Comparison of ENCODE assay signal across 15 mouse cellular contexts in the genomic region with DNA sequence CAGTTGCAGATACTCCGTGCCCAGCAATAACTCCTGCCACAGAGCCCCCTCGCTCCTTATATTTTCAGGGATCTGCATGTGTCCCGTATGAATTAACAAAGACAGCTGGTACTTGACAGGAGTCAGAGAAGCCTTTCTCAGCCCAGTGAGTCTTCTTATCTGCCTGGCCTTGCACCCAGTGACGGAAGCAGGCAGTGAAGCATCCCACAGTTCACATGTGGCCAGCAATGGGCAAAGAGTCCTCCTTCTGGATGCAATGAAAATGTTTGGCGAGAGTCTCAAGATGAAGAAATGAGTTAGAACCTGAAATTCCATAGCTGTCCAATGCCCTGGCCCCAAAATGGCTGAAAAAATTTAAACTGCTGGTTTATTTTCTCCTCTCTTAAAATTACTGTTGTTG.
DNase-seq lines count a peak whose midpoint lies in the region; ATAC-seq lines count a peak whose summit lies in the region.
"Had no signal": no experiment of that assay in that cellular context is flagged by ENCODE, and none has a peak within 500 bp of the region (broad histone marks: within the 10 kb centered on the region; RNA-seq: fewer than 3 reads in every experiment).

No protein-coding gene starts in this region.

- no peak overlapping the region for H3K9ac ChIP-seq in heart, embryonic 12.5 days
- no peak overlapping the region for H3K9ac ChIP-seq in embryonic facial prominence, embryonic 12.5 days
- H3K9ac ChIP-seq: forebrain, embryonic 12.5 days; hindbrain, embryonic 14.5 days; intestine, embryonic 15.5 days; midbrain, embryonic 15.5 days had no signal

- H3K36me3 ChIP-seq in heart, embryonic 12.5 days = no peaks in the 10 kb centered on the region
- no peaks in the 10 kb centered on the region for H3K36me3 ChIP-seq in embryonic facial prominence, embryonic 12.5 days
- H3K36me3 ChIP-seq: forebrain, embryonic 12.5 days; intestine, embryonic 15.5 days; midbrain, embryonic 15.5 days had no signal

- no peak for DNase-seq in heart, adult 18-20 months
- DNase-seq in lung, postnatal 36 days = peak; percentile 4
- no peak for DNase-seq in lung, adult 18-20 months
- peak; percentile 31 for DNase-seq in kidney, postnatal 14 days
- DNase-seq in thymus, postnatal 25 days = no peak
- DNase-seq: cerebellum, adult 9-10 months; left cerebral cortex, postnatal 4 days; lung, adult 2 months; right cerebral cortex, adult 18-20 months had no signal

- H3K4me3 ChIP-seq in heart, embryonic 12.5 days = no peak overlapping the region
- H3K4me3 ChIP-seq in embryonic facial prominence, embryonic 12.5 days = no peak overlapping the region
- H3K4me3 ChIP-seq: forebrain, embryonic 12.5 days; intestine, embryonic 15.5 days; midbrain, embryonic 15.5 days had no signal

- H3K27ac ChIP-seq in heart, embryonic 12.5 days (ENCODE audit: poor library complexity, severe bottlenecking) = peak overlapping the region; percentile 5; the same call in 1 of the 2 replicates
- H3K27ac ChIP-seq in embryonic facial prominence, embryonic 12.5 days = 0 out of 2 replicates have a peak overlapping the region, but pooled peaks have one; percentile 7
- H3K27ac ChIP-seq: forebrain, embryonic 12.5 days; hindbrain, embryonic 14.5 days; midbrain, embryonic 15.5 days had no signal

- no peak overlapping the region for H3K4me2 ChIP-seq in heart, embryonic 12.5 days
- no peak overlapping the region for H3K4me2 ChIP-seq in embryonic facial prominence, embryonic 12.5 days (replicated peaks)
- H3K4me2 ChIP-seq: forebrain, embryonic 12.5 days; hindbrain, embryonic 14.5 days; intestine, embryonic 15.5 days; midbrain, embryonic 15.5 days had no signal

- no peak for ATAC-seq in heart, embryonic 12.5 days (ENCODE audit: insufficient number of reproducible peaks, low FRiP score)
- no peak for ATAC-seq in embryonic facial prominence, embryonic 12.5 days (ENCODE audit: insufficient number of reproducible peaks, insufficient read depth, low FRiP score, low TSS enrichment)
- ATAC-seq: intestine, embryonic 15.5 days; midbrain, embryonic 15.5 days had no signal

- no peaks in the 10 kb centered on the region for H3K27me3 ChIP-seq in heart, embryonic 12.5 days (replicated peaks)
- H3K27me3 ChIP-seq in embryonic facial prominence, embryonic 12.5 days = no peaks in the 10 kb centered on the region
- H3K27me3 ChIP-seq: forebrain, embryonic 12.5 days; intestine, embryonic 15.5 days; midbrain, embryonic 15.5 days had no signal

- no peaks in the 10 kb centered on the region for H3K9me3 ChIP-seq in heart, embryonic 12.5 days (replicated peaks)
- H3K9me3 ChIP-seq in embryonic facial prominence, embryonic 12.5 days = no peaks in the 10 kb centered on the region
- H3K9me3 ChIP-seq: forebrain, embryonic 12.5 days; intestine, embryonic 15.5 days; midbrain, embryonic 15.5 days had no signal

- peaks cover 31% of the 10 kb centered on the region for H3K4me1 ChIP-seq in heart, embryonic 12.5 days (replicated peaks)
- H3K4me1 ChIP-seq in embryonic facial prominence, embryonic 12.5 days = peaks cover 15% of the 10 kb centered on the region
- H3K4me1 ChIP-seq: forebrain, embryonic 12.5 days; midbrain, embryonic 15.5 days had no signal

- WGBS in heart, embryonic 12.5 days = 61% methylated on average over 5 of the region's 5 CpGs
- 84% methylated on average over 5 of the region's 5 CpGs for WGBS in embryonic facial prominence, embryonic 12.5 days

Comparison
In these comparisons a context has a peak if more than half of its experiments do, and no peak if none do; other contexts are left out.
1. DNase-seq: peak in lung, postnatal 36 days (single experiment) and kidney, postnatal 14 days (single experiment); none in heart, adult 18-20 months (0 of 2), lung, adult 18-20 months (0 of 2) and thymus, postnatal 25 days (single experiment).